Mouse (Mus musculus): Measurements from ENCODE around the gene Rab6a.

GRCm38 (mm10) chr7:100649095-100649494 is 41.9 kb downstream of the Rab6a start:
- TF ChIP-seq POLR2A (IDR thresholded peaks at IDR 0.05; ENCODE audit: insufficient read depth, low read depth, low read length): no peak
- TF ChIP-seq CTCF (IDR thresholded peaks at IDR 0.05; ENCODE audit: insufficient read depth, low read depth, low read length): no peak

Data from olfactory bulb, adult 2 months (tissue).